Mouse (Mus musculus) mature B cell (primary cell): Measurements from ENCODE around the gene Srd5a3.

ENCODE experiments used
- in situ Hi-C: fragments of 300-500 bp; cut with MboI; formaldehyde crosslinking; loops from 2 replicates; pipeline ENCODE4 v1.14.3; 2019

The Srd5a3 gene

DNA sequence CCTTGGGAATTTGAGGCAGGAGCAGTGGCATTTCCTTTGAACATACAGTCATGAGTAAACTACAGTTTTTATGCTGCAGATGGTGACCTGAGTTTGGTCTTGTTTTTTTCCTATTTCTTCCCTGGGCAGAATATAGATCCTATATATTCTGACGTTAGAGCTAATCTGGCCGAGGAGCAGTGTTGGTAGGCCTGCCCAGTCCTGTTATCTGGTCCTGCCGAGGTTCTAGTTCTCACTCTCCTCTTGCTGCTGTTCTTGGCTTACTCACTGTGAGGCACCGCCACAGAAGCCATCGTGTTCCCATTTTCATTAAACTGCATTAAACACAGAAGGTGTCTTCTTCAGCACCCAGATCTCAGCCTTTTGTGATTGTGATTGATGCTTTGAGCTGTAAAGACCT lies 47.8 kb downstream of the Srd5a3 start:
- in situ Hi-C loops: no loop called here

DNA sequence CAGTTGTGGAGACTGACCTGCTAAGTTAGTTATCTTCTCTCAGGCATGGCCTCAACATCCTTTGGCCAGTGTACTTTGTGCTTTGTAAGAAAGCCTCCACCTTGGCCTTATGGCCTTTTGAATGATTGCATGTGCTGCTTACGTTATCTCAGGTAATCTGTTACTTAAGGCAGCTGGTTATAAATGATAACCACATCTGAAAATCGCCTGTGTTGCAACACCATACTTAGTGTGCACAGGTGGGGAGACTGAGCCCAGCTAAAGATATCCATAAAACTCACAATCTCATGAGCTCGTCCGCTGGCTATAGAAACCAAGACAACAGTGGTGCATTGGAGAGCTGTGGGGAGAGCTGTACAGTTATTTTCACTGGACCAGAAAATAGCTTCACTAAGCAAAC lies 50.5 kb downstream of the Srd5a3 start:
- in situ Hi-C loops: no loop called here

DNA sequence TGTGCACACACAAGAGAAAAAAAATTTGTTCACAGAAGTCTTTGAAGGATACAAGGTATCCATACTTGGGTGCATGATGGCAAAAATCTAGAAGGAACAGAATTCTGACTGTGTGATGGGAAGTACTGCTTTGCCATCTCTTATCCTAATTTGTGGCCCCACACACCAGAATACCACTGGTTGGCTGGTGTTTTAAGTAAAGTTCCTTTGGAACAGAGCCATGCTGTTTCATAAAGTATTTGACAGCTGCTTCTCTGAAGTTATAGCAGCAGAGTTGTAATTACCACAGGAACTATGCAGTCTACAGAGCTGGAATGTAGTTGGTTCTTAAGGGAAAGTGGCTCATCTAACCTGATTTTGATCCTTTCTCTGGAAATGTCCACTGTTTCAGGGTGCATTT lies 53.0 kb downstream of the Srd5a3 start:
- in situ Hi-C loops: no loop called here

DNA sequence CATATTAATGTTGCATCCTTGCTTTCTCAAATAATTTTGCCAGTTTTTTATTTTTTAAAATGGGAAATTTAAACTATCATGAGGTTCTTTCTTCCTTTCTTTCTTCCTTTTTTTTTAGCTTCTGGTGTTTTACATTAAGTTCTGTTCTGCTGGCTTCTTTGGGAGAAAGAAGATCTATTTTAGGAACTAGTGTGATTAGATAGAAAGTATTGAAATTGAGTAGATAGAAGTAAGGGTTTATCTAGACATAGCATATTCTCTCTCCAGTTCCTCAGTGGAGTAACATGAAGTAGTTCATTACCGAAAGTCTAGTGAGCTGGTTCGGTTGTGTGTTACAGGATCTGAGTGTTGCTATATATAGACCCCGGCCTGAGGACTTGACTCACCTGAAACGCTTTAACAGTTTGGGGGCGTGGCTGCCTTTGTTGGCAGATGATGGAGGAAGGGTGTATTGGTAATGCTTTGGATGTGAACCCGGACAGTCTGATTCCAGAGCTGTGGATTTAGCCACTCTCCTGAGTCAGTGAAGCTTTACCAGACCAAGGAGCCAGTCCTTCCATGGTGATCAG lies 54.4 kb downstream of the Srd5a3 start:
- in situ Hi-C loops: no loop called here

DNA sequence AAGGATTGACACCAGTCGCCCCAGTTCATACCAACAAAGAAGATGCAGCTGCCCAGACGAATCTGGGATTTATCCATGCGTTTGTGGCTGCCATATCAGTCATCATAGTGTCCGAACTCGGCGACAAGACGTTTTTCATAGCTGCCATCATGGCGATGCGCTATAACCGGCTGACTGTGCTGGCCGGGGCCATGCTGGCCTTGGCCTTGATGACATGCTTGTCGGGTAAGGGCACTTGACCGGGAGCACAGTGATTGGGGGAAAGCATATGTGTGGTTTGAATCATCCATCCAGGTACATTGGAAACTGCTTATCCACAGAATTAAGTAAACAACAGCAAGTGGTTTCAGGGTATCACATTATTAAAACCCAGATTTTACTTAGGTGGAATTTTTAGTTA lies 59.3 kb downstream of the Srd5a3 start:
- in situ Hi-C loops: no loop called here

DNA sequence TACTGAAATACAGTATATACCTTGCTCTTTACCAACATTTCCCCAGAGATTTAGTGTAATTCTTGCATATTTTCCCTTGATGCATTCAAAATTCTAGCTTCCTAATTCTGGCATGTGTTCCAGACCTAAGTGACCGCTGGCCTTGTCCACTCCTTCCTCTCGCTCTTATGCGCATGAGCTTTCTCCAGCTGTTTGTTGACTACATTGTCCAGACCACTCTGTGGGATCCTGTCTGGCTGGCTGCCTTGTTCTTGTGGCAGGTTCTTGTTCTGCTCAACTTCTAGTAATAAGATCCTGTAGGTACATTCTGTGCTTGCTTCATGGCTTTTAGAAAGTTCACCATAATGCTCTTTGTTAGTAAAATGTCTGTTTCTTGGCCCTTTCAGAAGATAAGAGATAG lies 63.1 kb downstream of the Srd5a3 start:
- in situ Hi-C loops: no loop called here
